Mouse (Mus musculus): ENCODE measurements around the gene Rhobtb1. TPM values are rescaled to one million over a fixed set of nuclear protein-coding genes. Genes with fewer than 3 reads are reported as not detected.

Gene Rhobtb1
- total and polyA plus RNA-seq, 2 experiments from 2014 or later, result 12.1 to 16.9 TPM

DNA sequence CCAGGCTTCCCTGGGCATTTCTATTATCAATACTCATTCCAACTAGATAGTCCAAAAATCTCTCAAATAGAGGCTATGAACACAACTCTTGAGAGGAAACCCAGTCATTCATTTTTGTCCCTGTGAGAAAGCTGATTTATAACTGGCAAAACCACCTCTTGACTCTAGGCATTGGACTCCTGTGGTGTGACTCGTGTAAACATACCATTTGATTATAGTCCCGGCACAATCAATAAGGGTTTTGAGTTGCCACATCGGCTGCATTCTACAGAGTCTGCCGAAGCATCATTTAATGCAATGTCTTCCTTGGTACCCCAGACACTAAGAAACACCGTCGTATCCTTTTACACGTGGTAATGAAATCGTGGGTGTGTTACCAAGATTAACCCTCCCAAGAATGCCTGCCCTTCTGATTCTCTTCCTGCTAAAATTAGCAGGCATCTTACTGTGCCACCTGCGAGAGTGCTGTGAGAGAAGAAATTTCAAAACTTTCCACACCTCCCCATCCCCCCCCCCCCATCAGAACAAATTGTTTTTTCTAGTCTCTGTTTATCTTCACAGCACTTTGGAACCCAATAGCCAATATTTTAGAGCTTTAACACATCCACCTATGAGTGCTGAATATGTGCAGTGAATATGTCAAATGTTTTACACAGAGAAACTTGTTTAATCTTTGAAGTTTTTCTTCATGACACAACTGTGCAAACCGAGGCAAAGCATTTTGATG, 39.4 kb downstream of the Rhobtb1 start:
- no peaks in the 10 kb centered on the region for H3K4me1 ChIP-seq (ENCODE audit: insufficient read depth)
- H3K4me2 ChIP-seq (ENCODE audit: low read depth), result no peak overlapping the region
- DNase-seq (no peak), ATAC-seq (no peak)
- no peak overlapping the region for H3K4me3 ChIP-seq (ENCODE audit: low read depth, low read length)
- H3K9ac ChIP-seq, result no peak overlapping the region
- 84% methylated on average over 10 of the region's 10 CpGs for WGBS
- H3K27me3 ChIP-seq (ENCODE audit: insufficient read depth, low read length), result no peaks in the 10 kb centered on the region
- no peaks in the 10 kb centered on the region for H3K9me3 ChIP-seq (ENCODE audit: low read length)
- TF ChIP-seq CTCF (IDR thresholded peaks at IDR 0.05; ENCODE audit: low read depth), result no peak
- no peaks in the 10 kb centered on the region for H3K36me3 ChIP-seq (ENCODE audit: insufficient read depth)
- no peak overlapping the region for H3K27ac ChIP-seq (ENCODE audit: low read depth, low read length)

DNA sequence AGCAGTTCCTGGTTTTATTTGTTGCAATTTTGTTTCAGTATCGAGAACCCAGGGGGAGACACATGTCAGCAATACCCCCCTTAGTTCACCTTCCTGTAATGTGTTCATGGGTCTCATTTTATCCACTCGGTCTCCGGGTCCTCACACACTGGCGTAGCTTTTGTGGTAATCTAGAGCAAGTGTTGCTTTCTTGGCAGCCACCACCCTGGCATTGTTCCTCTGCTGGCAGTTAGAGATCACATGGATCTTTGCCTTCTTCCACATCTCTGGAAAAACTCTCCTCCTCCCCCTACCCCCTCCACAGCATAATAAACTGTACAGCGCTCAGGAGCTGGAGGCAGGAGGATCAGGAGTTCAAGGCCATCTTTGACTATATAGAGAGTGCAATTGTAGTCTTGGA, 41.0 kb downstream of the Rhobtb1 start:
- H3K4me2 ChIP-seq (ENCODE audit: low read depth), result no peak overlapping the region
- DNase-seq (no peak), ATAC-seq (no peak)
- TF ChIP-seq CTCF (IDR thresholded peaks at IDR 0.05; ENCODE audit: low read depth), result no peak
- H3K4me3 ChIP-seq (ENCODE audit: low read depth, low read length), result no peak overlapping the region
- H3K9ac ChIP-seq, result no peak overlapping the region
- no peaks in the 10 kb centered on the region for H3K27me3 ChIP-seq (ENCODE audit: insufficient read depth, low read length)
- no peaks in the 10 kb centered on the region for H3K36me3 ChIP-seq (ENCODE audit: insufficient read depth)
- H3K4me1 ChIP-seq (ENCODE audit: insufficient read depth), result no peaks in the 10 kb centered on the region
- H3K9me3 ChIP-seq (ENCODE audit: low read length), result no peaks in the 10 kb centered on the region
- H3K27ac ChIP-seq (ENCODE audit: low read depth, low read length), result no peak overlapping the region
- WGBS, result 59% methylated on average over 5 of the region's 5 CpGs

DNA sequence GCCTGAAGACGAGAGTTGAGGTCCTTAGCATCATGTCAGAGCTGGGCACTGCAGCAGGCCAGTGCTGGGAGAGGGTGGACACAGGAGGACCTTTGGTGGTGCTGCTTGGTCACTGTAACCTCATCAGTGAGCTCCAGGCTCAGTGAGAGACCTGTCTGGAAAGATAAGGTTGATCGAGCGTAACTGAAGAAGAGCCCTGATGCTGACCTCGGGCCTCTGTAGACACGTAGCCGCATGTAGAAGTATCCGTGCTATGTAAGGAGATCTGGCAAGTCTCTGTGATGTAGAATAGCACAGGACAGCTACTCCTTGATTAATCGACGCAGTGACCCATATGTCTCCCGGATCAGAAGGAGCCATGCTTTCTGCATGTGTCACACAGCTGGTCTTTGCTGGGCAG, 42.5 kb downstream of the Rhobtb1 start:
- H3K36me3 ChIP-seq (ENCODE audit: insufficient read depth), result no peaks in the 10 kb centered on the region
- TF ChIP-seq CTCF (IDR thresholded peaks at IDR 0.05; ENCODE audit: low read depth), result no peak
- no peak overlapping the region for H3K4me3 ChIP-seq (ENCODE audit: low read depth, low read length)
- no peak for DNase-seq
- H3K27me3 ChIP-seq (ENCODE audit: insufficient read depth, low read length), result no peaks in the 10 kb centered on the region
- H3K4me2 ChIP-seq (ENCODE audit: low read depth), result no peak overlapping the region
- H3K9ac ChIP-seq, result no peak overlapping the region
- H3K9me3 ChIP-seq (ENCODE audit: low read length), result no peaks in the 10 kb centered on the region
- no peak overlapping the region for H3K27ac ChIP-seq (ENCODE audit: low read depth, low read length)
- WGBS, result 95% methylated on average over 10 of the region's 10 CpGs
- no peaks in the 10 kb centered on the region for H3K4me1 ChIP-seq (ENCODE audit: insufficient read depth)
- ATAC-seq, result no peak

DNA sequence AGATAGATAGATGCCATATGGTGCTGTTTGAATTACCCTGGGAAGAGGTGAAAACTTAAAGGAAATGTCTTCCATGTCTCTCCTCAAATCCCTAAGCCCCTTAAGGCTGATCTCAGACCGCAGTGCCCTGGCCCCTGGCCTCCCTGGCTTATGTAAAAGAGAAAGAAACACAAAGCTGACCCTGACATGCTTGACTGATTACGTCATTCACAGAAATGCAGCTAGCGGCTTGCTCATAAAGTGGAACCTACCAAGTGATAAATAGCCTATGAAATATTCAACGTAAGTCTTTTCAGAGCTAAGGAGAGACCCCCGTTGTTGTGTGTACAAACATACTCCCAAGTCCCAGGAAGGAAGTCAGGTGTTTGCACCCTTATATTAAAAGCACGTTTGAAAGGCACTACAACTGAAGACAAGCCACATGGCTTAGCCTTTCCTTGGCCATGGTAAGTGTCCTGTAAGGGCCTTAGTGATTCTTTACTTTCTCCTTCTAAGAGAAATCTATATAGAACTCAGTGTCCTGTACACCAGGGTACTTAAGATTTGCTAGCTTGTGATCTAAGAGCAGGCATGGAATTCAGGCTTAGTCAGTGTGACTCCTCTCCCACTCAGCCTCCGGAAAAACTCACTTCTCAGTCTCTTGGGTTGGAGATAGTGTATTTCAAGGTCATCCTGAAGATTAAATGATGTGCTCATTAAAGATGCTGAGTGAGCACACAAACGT, 53.6 kb downstream of the Rhobtb1 start:
- Histone ChIP-seq H3K27ac (ENCODE audit: low read depth, low read length) (no peak overlapping the region), H3K9ac (no peak overlapping the region), H3K4me2 (ENCODE audit: low read depth) (no peak overlapping the region), H3K27me3 (ENCODE audit: insufficient read depth, low read length) (no peaks in the 10 kb centered on the region), H3K4me3 (ENCODE audit: low read depth, low read length) (no peak overlapping the region), H3K9me3 (ENCODE audit: low read length) (no peaks in the 10 kb centered on the region), H3K4me1 (ENCODE audit: insufficient read depth) (no peaks in the 10 kb centered on the region), H3K36me3 (ENCODE audit: insufficient read depth) (no peaks in the 10 kb centered on the region)
- no peak for DNase-seq
- no peak for ATAC-seq
- TF ChIP-seq CTCF (IDR thresholded peaks at IDR 0.05; ENCODE audit: low read depth), result no peak
- 24% methylated on average over 8 of the region's 8 CpGs for WGBS

DNA sequence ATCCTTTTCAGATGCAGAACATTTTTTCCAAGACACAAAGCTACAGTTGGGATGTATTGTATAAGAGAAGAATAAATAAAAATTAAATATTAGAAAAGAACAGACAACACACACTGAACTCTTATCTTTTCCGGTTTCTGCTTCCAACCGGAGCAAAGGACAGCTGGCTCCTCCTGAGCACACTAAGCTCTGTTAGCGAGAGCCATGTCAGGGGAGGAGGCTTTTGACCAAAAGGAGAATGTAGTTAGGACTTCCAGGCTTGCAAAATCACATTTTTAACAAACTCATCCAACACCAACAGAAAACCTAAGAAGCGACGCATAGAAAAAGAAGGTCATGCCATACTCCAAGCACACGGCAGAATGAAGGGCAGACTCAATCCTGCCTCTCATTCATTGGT, 54.8 kb downstream of the Rhobtb1 start:
- TF ChIP-seq CTCF (IDR thresholded peaks at IDR 0.05; ENCODE audit: low read depth), result no peak
- H3K4me2 ChIP-seq (ENCODE audit: low read depth), result no peak overlapping the region
- H3K36me3 ChIP-seq (ENCODE audit: insufficient read depth), result no peaks in the 10 kb centered on the region
- 83% methylated on average over 6 of the region's 6 CpGs for WGBS
- H3K4me1 ChIP-seq (ENCODE audit: insufficient read depth), result no peaks in the 10 kb centered on the region
- DNase-seq (no peak), ATAC-seq (no peak)
- H3K9ac ChIP-seq, result no peak overlapping the region
- H3K4me3 ChIP-seq (ENCODE audit: low read depth, low read length), result no peak overlapping the region
- H3K27ac ChIP-seq (ENCODE audit: low read depth, low read length), result no peak overlapping the region
- no peaks in the 10 kb centered on the region for H3K9me3 ChIP-seq (ENCODE audit: low read length)
- no peaks in the 10 kb centered on the region for H3K27me3 ChIP-seq (ENCODE audit: insufficient read depth, low read length)

DNA sequence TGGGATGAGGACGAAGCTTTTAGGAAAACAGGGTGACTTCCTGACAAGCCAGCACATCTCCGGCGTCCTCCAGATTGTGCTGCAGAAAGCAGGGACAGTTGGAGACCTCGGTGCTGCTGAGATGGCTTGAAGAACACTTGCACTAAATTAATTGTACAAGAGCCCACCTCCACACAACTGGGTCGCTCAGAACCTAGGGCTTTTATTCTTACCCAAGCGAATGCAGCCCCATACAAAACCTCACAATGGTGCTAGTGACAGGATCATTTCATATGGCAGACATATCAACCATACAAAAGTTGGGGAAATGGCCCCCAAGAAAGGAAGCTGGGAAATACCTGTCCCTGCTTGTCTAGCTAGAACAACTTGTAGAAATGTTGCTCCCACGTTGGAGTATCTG, 56.2 kb downstream of the Rhobtb1 start:
- Histone ChIP-seq H3K27ac (ENCODE audit: low read depth, low read length) (no peak overlapping the region), H3K36me3 (ENCODE audit: insufficient read depth) (no peaks in the 10 kb centered on the region), H3K4me3 (ENCODE audit: low read depth, low read length) (no peak overlapping the region), H3K27me3 (ENCODE audit: insufficient read depth, low read length) (no peaks in the 10 kb centered on the region), H3K4me1 (ENCODE audit: insufficient read depth) (peaks cover 10% of the 10 kb centered on the region), H3K9me3 (ENCODE audit: low read length) (no peaks in the 10 kb centered on the region), H3K9ac (no peak overlapping the region), H3K4me2 (ENCODE audit: low read depth) (no peak overlapping the region)
- DNase-seq, result no peak
- ATAC-seq, result no peak
- WGBS, result 84% methylated on average over 7 of the region's 7 CpGs
- TF ChIP-seq CTCF (IDR thresholded peaks at IDR 0.05; ENCODE audit: low read depth), result no peak

DNA sequence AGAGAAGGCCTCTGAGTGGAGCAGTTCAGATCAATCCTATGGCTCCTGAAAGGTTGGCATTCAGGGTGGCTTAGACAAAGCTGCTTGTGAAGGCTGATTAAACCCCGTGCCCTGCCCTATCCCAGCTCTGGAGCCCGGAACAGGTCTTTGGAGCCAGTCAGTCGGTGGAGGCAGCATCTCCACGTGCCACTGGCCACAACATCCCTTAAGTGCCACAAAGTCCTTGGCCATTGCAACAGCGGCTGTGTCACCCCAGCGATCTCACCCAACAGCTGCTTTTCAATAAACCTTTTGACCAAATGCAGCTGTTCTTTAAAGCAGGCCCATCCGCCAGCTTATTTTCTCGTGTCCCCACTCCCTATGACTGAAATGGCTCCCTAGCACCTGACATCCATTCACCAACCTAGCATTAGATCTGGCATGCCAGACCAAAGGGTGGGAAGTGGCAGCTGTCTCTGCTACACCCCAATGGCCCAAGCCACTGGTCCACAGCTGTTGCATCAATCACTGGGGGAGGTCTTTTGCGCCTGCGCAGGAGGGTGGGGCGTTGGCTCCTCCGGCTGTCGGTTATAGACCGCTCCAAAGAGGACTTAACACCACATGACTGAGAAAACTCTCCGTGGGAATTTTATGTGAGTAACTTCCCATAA, 56.9 kb downstream of the Rhobtb1 start:
- H3K9me3 ChIP-seq (ENCODE audit: low read length), result no peaks in the 10 kb centered on the region
- 89% methylated on average over 15 of the region's 15 CpGs for WGBS
- H3K27me3 ChIP-seq (ENCODE audit: insufficient read depth, low read length), result no peaks in the 10 kb centered on the region
- H3K27ac ChIP-seq (ENCODE audit: low read depth, low read length), result no peak overlapping the region
- no peak for TF ChIP-seq CTCF (IDR thresholded peaks at IDR 0.05; ENCODE audit: low read depth)
- H3K9ac ChIP-seq, result no peak overlapping the region
- H3K4me1 ChIP-seq (ENCODE audit: insufficient read depth), result peaks cover 10% of the 10 kb centered on the region
- H3K36me3 ChIP-seq (ENCODE audit: insufficient read depth), result no peaks in the 10 kb centered on the region
- no peak overlapping the region for H3K4me3 ChIP-seq (ENCODE audit: low read depth, low read length)
- ATAC-seq (no peak), DNase-seq (no peak)
- H3K4me2 ChIP-seq (ENCODE audit: low read depth), result no peak overlapping the region

All from forebrain, postnatal 0 days (tissue).